Mouse (Mus musculus) embryo, embryonic 10.5 days (tissue): ENCODE data around the gene Naa35.

Source experiments
- DNase-seq: peaks from one replicate; pipeline ENCODE4 v3.0.0-alpha.2; 2015; ENCODE audit warnings: low spot score

The Naa35 gene

DNA sequence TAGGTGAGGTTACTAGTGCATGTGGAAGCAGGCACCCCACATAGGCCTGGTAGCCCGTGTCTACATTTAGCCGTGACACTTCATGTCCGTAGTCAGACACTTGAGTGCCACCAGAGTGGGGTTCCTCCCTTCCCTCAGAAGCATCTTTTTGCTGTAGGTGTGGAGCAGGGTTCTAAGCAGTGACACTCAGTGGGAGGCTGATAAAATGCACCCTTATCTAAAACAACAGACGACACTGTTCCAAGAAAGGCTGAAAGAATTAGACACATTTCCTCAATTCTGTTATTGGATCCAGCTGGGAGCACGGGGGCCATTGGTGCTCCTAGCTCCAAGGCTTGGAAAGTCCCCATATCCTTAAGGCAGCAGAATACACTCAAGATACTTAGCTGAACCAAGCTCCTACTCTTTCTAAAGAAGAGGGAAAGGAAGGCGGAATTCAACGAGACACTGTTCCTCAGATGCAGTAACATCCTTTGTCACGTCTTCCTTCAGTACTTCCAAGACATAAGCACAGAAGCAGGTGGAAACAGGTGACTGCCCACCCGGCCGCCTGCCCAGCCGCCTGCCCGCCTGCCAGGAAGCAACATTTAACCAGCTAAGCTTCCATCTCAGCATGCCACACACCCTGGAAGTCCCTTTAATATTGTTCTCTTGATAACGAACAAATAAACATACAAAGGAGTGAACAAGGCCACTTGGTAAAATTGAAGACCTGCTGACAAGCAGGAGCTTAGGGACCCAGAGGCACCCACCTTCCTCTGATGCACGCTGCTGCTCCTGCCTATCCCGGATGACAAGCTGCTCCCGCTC is 54.5 kb downstream of the Naa35 start:
- DNase-seq: no peak

DNA sequence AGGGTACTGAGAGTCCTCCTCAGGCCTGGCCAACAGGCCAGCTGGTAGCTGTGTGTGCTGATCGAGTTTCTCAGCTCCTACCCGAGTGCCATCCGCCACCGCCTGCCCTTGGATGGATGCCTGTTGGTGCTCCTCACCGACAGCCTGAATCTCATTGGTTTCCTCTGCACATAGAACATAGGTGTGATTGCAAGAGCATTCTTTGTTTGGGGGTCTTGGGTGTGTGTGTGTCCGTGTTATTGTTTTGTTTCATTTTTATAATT is 55.0 kb downstream of the Naa35 start:
- no peak for DNase-seq

DNA sequence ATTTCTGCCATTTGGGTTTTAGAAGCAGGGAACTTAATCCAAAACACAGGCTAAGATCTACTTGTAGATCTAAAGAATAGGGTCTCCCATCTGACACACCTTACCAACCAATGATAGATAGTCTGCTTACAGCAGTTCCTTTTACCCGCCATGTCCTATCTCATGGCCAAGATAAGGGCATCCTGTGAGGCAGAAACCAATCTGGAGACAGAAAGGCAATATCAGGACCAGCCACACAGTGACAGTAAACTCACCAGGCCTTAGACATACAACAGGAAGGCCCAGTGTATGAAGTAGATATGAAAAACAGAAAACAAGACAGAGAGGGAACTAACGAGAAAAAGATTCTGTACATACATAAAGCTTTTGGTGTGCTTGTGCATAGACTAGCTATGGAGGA is 57.8 kb downstream of the Naa35 start:
- DNase-seq: no peak

DNA sequence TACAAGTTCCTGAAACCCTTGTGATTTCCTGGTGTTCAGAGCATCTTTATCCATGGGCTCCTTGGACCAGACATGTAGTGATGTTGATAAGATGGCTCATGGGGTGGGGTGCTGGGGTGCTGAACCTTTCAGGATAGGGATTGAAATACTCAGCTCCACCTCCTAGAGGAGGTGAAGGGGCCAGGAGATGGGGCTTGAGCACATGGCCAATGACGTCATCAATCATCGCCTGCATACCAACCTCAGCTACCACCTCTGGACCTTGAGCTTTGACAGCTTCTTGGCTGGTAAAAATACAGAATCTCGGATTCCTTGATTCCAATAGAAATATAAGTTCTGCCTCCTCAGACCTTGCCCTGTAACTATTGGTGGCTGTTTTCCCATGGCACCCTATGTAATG is 60.4 kb downstream of the Naa35 start:
- no peak for DNase-seq

DNA sequence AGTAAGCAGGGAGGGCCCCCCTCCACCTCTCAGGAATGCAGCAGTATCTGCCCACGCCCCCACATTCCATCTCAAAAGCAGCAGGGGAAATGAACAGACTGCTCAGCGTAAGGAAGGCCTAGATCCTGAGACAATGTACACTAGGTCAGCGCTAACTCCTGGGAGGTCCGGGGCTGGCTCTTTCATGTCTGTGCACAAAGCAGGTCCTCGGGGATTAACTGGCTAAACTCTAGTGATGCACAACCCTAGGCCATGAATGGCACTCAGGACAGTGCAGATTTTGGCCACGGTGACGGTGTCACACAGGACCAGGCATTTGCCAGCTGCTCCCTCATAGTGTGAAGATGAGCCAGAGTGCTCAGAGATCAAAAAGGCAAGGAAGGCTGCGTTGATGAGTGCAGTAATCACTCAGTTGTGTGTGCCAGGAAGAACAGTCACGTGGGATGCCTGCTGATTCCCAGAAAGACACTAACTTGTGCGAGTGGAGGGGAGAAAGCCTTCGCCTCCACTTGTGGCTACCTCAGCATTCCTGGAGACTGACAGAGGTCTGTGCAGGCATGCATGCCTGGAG is 61.7 kb downstream of the Naa35 start:
- peak; percentile 36 for DNase-seq

DNA sequence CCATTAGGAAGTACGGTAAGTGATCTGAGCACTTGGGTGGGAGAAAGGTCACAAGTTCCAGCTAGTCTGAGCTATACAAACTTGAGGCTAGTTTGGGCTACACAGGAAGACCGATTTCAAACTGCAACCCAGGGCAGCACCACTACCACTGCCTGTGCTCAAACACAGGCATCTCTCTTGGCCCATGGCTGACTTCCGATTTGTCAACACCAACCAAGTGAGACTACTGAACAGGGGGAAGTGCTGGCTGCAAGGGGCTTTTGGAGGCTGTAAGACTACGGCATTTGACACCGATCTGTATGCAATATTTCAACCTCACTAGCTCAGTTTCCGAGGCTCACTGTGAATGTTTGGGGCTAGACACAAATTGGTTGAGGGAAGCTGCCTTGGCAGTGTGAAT is 62.4 kb downstream of the Naa35 start:
- DNase-seq: no peak

DNA sequence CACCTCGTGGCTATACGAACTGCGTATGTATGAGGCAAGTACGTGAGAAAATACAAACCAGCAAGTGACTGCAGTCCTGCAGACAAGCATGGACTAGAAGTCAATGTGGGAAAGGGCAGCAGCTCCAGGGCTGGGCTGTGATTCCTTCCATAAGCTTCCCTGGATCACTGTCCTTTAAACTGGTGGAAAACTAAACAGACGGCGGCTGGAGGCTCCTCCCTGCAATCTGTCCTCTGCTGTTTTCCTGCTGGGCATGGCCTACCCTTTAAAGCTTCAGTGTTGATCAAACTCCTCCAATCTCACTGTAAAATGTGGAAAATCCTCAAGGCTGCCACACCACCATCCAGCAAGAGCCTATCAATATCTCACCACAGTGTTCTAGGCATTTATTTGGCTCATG is 63.5 kb downstream of the Naa35 start:
- no peak for DNase-seq

DNA sequence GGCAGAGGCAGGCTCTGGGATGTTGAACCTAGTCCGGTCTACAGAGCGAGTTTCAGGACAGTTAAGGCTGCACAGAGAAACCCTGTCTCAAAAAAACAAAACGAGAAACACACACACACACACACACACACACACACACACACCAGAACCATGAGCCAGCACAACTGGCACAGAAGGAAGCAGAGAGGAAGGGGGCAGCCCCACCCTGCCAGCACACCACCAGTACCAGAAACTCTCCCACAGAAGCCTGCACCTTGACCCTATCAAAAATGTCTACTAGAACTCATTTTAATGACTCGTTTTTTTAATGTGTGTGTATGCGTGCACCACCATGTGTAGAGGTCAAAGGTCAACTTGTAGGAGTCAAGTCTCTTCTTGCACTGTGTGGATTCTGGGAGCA is 64.7 kb downstream of the Naa35 start:
- DNase-seq: peak; percentile 16

DNA sequence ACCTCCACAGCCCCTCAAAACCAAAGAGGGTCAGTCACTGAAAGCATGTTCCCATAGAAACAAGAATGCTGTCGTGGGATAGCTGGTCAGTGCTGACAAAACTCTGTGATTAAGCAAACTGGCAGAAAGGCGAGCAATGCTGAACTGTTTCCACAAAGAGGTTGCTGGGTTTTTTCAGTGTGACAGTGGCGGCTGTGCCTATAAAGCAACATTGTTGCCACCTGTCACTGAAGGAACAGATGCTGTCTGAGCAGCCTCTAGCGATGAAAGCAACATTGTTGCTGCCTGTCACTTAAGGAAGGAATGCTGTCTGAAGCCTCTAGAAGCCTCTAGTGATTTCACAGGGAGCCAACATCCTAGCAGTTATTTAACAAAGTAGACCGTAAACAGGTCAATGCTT is 67.6 kb downstream of the Naa35 start:
- DNase-seq: peak; percentile 34

DNA sequence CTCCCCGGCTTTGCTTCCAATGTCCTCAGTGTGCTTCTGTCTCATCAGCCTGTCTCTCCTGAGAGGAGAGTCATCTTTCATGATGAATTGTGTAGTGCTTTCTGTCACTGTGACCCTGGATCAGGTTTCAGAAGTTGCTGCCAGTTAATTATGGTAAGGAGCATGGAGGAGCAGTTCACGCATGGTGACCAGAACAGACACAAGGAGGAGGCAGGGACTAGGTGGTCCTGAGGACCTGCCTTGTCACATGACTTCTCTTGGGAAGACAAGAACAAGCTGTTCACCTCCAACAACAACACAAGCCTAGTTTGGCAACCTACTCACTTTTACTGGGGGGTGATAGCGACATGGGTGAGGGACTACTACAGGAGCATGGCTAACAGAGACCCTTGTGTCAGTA is 68.1 kb downstream of the Naa35 start:
- peak; percentile 21 for DNase-seq

DNA sequence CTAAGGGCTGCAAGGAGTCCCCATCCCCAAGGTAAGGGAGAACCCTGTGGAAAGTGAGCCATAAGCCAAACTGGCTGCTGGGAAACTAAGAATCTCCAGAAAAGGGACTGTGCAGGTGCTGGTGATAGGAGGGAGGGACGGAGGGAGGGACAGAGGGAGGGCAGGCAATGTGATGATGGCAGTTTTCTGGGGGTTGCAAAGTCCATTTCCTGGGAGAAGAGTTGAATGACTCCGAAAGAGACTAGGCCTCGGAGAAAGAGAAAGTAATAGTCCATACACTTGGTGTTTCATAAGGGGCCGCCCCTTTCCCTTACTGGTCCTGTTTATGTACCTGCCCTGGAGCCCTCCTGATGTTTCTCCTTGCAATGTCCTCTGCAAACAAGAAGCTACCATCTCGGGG is 69.4 kb downstream of the Naa35 start:
- no peak for DNase-seq

DNA sequence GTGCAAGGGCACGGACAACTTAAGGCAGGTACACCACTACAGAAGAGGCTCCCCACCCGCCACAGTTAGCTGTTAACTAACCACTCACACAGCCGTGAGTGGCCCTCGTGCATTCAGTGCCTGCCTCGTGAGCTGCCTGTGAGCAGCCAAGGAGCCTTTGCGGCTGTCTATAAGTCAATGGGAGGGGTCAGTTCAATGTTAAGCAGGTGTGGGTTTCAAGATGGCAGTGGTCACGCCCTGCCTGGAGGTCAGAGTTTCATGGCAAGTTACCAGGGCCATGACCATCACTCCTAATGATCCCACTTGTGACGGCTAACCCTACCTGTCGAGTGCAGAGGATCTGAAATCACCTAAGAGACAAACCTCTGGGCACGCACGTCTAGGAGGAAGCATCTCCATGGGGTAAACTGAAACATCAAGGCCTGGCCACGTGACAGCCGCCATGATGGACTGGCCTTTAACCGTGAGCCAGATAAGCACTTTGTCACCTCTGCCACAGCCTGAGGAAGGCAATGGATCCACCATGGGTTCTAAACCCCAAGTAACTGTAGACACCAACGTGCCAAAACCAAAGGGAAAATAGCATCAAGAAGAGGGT is 70.8 kb downstream of the Naa35 start:
- no peak for DNase-seq

DNA sequence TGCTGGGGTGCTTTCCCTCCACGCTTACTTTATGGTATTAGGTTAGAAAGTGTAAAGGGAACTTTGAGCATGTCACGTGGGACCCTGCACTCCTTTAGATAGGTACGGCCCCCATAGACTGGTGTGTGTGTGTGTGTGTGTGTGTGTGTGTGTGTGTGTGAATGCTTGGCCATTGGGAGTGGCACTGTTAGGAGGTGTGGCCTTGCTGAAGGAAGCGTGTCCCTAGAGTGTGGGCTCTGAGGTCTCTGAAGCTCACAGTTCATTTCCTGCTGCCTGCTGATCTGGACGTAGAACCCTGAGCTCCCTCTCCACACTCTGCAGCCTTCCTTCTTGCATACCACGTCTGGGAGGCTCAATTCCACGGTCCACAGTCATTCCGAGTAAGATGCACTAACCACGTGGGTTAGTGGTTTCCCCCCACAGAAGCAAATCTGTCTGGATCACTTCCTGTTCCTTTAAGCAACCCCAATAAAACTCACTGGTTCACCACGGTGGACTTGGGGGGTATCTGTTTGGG is 71.3 kb downstream of the Naa35 start:
- no peak for DNase-seq

DNA sequence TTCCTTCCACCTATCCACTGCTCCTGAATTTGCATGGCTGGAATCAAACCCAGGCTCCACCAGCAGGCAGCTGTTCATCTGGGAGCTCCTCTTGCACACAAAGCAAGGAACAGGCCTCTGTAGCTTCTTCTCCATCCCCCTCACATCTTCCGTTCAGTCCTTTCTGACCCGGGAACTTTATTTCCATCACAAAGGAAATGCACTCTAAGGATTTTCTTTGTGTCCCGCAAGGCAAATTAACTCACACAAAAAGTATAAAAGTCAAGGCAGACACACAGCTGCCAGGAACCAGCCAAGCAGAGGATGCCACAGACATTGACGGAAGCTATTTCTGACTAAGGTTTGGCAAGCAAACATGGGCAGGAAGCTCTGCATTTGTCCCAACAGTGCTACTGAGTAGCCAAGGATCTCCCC is 71.9 kb downstream of the Naa35 start:
- peak; percentile 68 for DNase-seq

DNA sequence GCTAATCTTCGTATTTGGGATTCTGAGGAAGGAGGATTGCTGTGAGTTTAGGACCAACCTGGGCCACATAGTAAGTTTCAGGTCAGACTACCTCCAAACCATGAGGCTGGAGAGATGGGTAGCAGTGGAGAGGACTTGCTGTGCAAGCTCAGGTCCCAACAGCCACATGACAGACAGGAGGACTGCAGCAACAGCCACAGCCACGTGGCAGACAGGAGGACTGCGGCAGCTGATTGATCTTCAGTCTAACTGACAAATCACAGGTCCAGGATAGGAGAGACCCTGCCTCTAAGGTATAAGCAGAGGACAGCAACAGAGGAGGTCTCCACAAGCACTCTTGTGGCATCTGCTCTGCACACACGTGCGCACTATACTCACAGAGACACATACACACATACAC is 72.7 kb downstream of the Naa35 start:
- no peak for DNase-seq

DNA sequence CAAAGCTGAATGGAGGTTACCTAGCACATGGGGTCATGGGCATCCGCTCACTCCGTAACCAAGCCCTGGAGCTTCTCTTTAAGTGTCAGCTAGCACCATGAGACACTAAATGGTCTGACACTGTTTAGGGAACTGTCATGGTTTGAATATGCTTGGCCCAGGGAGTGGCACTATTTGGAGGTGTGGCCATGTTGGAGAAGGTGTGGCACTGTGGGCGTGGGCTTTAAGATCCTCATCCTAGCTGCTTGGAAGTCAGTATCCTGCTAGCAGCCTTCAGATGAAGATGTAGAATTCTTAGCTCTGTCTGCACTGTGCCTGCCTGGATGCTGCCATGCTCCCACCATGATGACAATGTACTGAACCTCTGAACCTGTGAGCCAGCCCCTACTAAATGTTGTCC is 75.3 kb downstream of the Naa35 start:
- DNase-seq: no peak

DNA sequence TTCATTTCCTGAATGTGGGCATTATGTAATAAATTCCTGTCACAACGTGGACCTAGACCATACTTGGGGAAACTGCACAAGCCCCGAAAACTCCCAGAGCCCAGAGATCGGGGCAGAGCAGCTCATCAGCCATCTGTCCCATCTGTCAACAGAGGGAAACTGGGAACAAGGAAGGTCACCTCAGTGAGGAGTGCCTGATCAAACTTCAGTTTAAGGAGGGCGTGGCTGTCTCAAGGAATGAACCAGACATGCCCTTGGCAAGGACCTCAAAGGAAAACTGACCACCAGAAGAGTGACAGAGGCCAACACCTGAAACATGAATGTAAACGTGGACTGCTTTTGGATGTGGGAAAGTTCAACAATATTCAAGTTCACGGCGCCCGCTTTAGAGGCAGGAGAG is 76.3 kb downstream of the Naa35 start:
- no peak for DNase-seq

DNA sequence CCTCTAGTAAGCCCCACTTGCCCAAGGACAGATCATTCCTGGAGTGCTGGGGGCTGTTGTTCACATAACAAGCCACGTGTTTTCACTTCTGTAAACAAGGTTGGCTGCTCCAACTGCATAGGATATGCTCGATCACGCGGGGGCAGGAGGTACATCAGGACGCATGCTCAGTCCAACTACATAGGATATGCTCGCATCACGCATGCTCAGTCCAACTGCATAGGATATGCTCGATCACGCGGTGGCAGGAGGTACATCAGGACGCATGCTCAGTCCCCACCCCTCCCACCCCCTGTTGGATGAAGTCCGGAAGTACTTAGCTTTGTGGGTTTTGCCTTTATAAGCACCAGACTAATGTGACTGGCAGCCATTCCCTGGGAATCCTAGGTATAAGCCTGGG is 76.9 kb downstream of the Naa35 start:
- DNase-seq: no peak

DNA sequence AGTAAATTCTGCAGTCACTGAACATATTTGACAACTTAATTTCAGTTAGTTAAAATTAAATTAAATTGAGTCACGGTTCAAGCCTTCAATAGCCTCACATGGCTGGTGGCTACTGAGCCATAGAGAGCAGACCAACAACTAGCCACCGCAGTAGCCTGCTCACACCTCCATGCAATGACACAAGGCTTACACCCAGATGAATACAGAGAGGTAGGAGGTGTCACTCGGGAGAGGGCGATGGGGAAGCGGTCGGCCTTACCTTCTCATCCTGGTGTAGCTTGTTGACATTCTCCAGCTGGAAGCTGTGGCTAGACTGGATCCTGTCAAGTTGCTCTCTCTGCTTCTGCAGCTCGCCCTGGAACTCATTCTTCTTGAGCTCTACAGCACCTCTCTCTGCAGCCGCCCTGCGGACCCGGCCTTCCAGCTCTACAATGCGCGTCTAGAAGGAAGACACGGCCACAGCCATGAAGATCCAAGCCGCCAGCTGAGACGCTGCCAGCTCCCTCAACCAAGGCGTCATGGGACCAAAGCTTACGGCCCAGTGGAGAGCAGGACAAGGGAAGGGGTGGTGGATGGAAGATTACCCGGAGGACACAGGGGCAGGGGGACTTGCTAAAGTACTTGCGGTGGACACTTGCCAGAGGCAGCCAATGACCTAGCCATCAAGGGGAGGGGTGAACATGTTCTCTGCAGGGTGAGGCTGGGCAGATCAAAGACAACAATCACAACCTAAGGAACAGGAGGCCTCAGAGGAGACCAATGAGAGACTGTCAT is 79.1 kb downstream of the Naa35 start:
- DNase-seq: no peak

DNA sequence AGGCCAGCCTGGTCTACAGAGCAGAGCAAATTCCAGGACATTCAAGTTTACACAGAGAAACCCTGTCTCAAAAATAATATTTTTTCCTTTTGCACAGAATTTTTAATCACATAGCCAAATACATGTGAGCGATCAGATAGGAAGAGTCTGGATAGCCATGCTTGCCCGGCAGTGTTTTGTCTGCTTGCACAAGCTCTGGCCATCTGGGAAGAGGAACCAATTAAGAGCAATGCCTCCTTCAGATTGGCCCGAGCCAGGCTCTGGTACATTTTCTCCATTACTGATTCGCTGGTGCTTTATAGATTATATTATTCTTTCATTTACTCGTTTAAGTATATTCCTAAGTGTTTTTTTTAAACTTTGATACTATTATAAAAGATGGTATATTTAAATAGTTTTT is 82.7 kb downstream of the Naa35 start:
- DNase-seq: no peak

DNA sequence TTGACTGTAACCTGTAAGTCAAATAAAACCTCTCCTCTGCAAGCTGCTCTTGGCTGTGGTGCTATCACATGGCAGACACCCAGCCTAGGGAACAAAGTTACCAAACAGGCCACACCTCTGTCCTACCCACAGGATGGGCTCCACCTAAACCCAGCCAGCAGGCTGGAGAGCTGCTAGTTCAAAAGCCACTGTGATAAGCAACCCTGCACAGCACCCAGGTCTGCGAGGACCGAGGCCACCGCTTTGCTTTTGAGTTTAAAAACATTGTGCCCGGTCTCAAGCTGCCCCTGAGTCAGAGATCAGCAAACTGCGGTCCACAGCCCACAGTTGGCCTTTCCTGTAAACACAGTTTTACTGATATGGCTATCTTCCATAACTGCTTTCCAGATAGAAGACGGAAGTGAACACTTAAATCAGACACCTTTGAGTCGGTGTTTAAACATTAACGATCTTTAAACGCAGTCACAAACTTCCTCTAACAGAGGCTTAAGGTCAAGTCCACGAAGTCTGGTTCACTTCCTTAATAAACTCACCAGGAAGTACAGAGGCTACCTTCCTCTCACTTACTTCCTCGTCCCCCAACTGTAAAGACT is 83.5 kb downstream of the Naa35 start:
- DNase-seq: no peak

DNA sequence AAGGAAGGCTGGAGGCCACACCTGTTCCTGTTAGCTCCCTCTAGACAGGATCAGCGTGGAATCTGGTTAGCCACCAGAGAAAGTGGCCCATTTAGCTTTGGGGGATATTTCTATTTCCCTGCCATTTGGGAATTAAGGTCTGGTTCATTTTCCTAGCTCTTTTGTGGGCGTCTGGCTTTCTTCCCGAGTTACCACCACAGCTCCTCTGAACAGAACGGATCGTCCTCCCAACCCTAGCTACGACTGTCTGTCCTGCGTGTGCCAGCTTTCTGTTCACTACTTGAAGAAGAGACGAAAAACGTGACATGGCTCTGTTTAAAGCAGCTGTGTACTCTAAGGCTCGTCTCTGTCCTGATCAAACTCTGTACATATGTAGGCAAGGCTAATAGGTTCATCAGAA is 84.9 kb downstream of the Naa35 start:
- no peak for DNase-seq

DNA sequence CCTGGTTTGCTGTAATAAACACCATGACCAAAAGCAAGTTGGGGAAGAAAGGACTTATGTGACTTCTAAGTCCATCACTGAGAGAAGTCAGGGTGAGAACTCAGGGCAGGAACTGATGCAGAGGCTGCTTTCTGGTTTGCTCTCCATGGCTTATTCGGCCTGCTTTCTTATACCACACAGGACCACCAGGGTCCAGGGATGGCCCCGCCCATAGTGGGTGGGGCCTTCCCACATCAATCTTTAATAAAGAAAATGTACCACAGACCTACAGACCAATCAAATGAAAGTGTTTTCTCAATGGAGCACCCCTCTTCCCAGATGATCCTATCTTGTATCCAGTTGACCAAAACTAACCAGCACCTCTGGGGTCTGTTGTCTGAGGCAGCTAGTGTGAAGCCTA is 86.5 kb downstream of the Naa35 start:
- peak; percentile 42 for DNase-seq
